Mouse (Mus musculus): ENCODE measurements around the gene Gpc6. TPM values are rescaled to one million over a fixed set of nuclear protein-coding genes. Genes with fewer than 3 reads are reported as not detected.
"Not testable (repeated sequence)": the region's sequence is repeated elsewhere in the genome, so short reads cannot be mapped to it uniquely, and the experiment has no call there.

Gpc6 gene
- total RNA-seq, 2 experiments from 2014 or later, result 12.4 to 14.7 TPM

GRCm38 (mm10) chr14:117369331-117369866, 444.3 kb downstream of the Gpc6 start:
- DNase-seq, result no peak

GRCm38 (mm10) chr14:117376822-117377376, 451.8 kb downstream of the Gpc6 start:
- DNase-seq, result no peak

GRCm38 (mm10) chr14:117379979-117380378, 454.9 kb downstream of the Gpc6 start:
- no peak for DNase-seq

GRCm38 (mm10) chr14:117383188-117383587, 458.1 kb downstream of the Gpc6 start:
- no peak for DNase-seq

GRCm38 (mm10) chr14:117384096-117384770, 459.1 kb downstream of the Gpc6 start:
- peak in 1 of 2 experiments; percentile 5 for DNase-seq

- no peak for DNase-seq
Measured at GRCm38 (mm10) chr14:117385731-117386270, 460.7 kb downstream of the Gpc6 start.

- DNase-seq, result no peak
Measured at GRCm38 (mm10) chr14:117390794-117391320, 465.7 kb downstream of the Gpc6 start.

GRCm38 (mm10) chr14:117391412-117391811, 466.3 kb downstream of the Gpc6 start:
- DNase-seq, result no peak

- DNase-seq, result no peak
Measured at GRCm38 (mm10) chr14:117397165-117397564, 472.1 kb downstream of the Gpc6 start.

- no peak for DNase-seq
Measured at GRCm38 (mm10) chr14:117407824-117408524, 482.9 kb downstream of the Gpc6 start.

- DNase-seq, result no peak
Measured at GRCm38 (mm10) chr14:117408525-117408835, 483.4 kb downstream of the Gpc6 start.

- no peak for DNase-seq
Measured at GRCm38 (mm10) chr14:117409778-117410177, 484.7 kb downstream of the Gpc6 start.

- DNase-seq, result no peak
Measured at GRCm38 (mm10) chr14:117410511-117410910, 485.4 kb downstream of the Gpc6 start.

GRCm38 (mm10) chr14:117415045-117415444, 489.9 kb downstream of the Gpc6 start:
- no peak for DNase-seq

- peak in 1 of 2 experiments; percentile 5 for DNase-seq
Measured at GRCm38 (mm10) chr14:117419561-117420218, 494.6 kb downstream of the Gpc6 start.

GRCm38 (mm10) chr14:117421170-117421569, 496.1 kb downstream of the Gpc6 start:
- no peak for DNase-seq

GRCm38 (mm10) chr14:117426116-117426515, 501.0 kb downstream of the Gpc6 start:
- no peak for DNase-seq

GRCm38 (mm10) chr14:117427776-117428175, 502.7 kb downstream of the Gpc6 start:
- no peak for DNase-seq

- DNase-seq, result no peak
Measured at GRCm38 (mm10) chr14:117435739-117436138, 510.6 kb downstream of the Gpc6 start.

GRCm38 (mm10) chr14:117446675-117447231, 521.6 kb downstream of the Gpc6 start:
- DNase-seq, result not testable (repeated sequence)

GRCm38 (mm10) chr14:117451391-117451991, 526.4 kb downstream of the Gpc6 start:
- DNase-seq, result no peak
